Mouse (Mus musculus) cortical plate, adult 2 months (tissue): ENCODE data around the gene Lyve1.

Source experiments
- CTCF ChIP-seq: fragments of 200-500 bp; IDR thresholded peaks from 2 replicates; pipeline ENCODE4 v1.5.1; 2011; ENCODE audit warnings: mild to moderate bottlenecking, control low read depth, low read length; ENCODE audit not compliant: insufficient read depth; ENCODE audit errors: extremely low read depth
- POLR2A ChIP-seq: fragments of 200-500 bp; IDR thresholded peaks from 2 replicates; pipeline ENCODE4 v1.6.1; 2011; ENCODE audit warnings: mild to moderate bottlenecking, low read length, control low read depth; ENCODE audit not compliant: insufficient read depth; ENCODE audit errors: extremely low read depth

- TF ChIP-seq CTCF (no peak), POLR2A (no peak)
Measured at GRCm38 (mm10) chr7:110834522-110834921, 28.5 kb downstream of the Lyve1 start.
